Mouse (Mus musculus) kidney, postnatal 14 days (tissue): ENCODE results near the gene Tmem18.
A peak's percentile ranks its signal among the peaks of the same experiment; 100 is the strongest.

Experiments used
- DNase-seq: peaks from one replicate; pipeline ENCODE4 v3.0.0; 2022; ENCODE audit warnings: mixed read lengths

Tmem18 gene

GRCm38 (mm10) chr12:30584356-30584740, at the start of gene Tmem18:
Gene Tmem18 (plus strand): TSS chr12:30584426.
- DNase-seq: peak; percentile 90

- no peak for DNase-seq
Observed at GRCm38 (mm10) chr12:30557349-30557748, 26.9 kb upstream of the Tmem18 start.

GRCm38 (mm10) chr12:30561411-30561810, 22.8 kb upstream of the Tmem18 start:
- no peak for DNase-seq

GRCm38 (mm10) chr12:30572075-30572474, 12.2 kb upstream of the Tmem18 start:
- DNase-seq: no peak

- DNase-seq: no peak
Observed at GRCm38 (mm10) chr12:30575952-30576351, 8.3 kb upstream of the Tmem18 start.

GRCm38 (mm10) chr12:30578019-30578418, 6.2 kb upstream of the Tmem18 start:
- DNase-seq: peak; percentile 82

- DNase-seq: no peak
Observed at GRCm38 (mm10) chr12:30581277-30581676, 2.9 kb upstream of the Tmem18 start.

GRCm38 (mm10) chr12:30583586-30584355, 455 bp upstream of the Tmem18 start:
- no peak for DNase-seq

GRCm38 (mm10) chr12:30584863-30585262, 637 bp downstream of the Tmem18 start:
- no peak for DNase-seq

- no peak for DNase-seq
Observed at GRCm38 (mm10) chr12:30591832-30592231, 7.6 kb downstream of the Tmem18 start.

GRCm38 (mm10) chr12:30596818-30597407, 12.7 kb downstream of the Tmem18 start:
- DNase-seq: peak; percentile 66

- DNase-seq: no peak
Observed at GRCm38 (mm10) chr12:30598955-30599354, 14.7 kb downstream of the Tmem18 start.

GRCm38 (mm10) chr12:30599474-30599873, 15.2 kb downstream of the Tmem18 start:
- no peak for DNase-seq

- no peak for DNase-seq
Observed at GRCm38 (mm10) chr12:30599997-30600396, 15.8 kb downstream of the Tmem18 start.

GRCm38 (mm10) chr12:30604012-30604411, 19.8 kb downstream of the Tmem18 start:
- no peak for DNase-seq

GRCm38 (mm10) chr12:30604876-30605275, 20.6 kb downstream of the Tmem18 start:
- DNase-seq: no peak

GRCm38 (mm10) chr12:30605941-30606340, 21.7 kb downstream of the Tmem18 start:
- DNase-seq: no peak

GRCm38 (mm10) chr12:30606743-30607142, 22.5 kb downstream of the Tmem18 start:
- DNase-seq: no peak

GRCm38 (mm10) chr12:30618425-30618824, 34.2 kb downstream of the Tmem18 start:
- DNase-seq: peak; percentile 23

GRCm38 (mm10) chr12:30628466-30628865, 44.2 kb downstream of the Tmem18 start:
- DNase-seq: peak; percentile 61

GRCm38 (mm10) chr12:30634534-30634933, 50.3 kb downstream of the Tmem18 start:
- no peak for DNase-seq
